Mouse (Mus musculus): ENCODE measurements around the gene Med12l. TPM values are rescaled to one million over a fixed set of nuclear protein-coding genes. Genes with fewer than 3 reads are reported as not detected.

Med12l gene
- total RNA-seq, 4 experiments from 2014 or later = 46.1 to 52.7 (median 49.1) TPM

- no peak for DNase-seq (ENCODE audit: low spot score in 2 of 2)
Measured at GRCm38 (mm10) chr3:59296563-59297130, 291.0 kb downstream of the Med12l start.

GRCm38 (mm10) chr3:59297653-59298052 lies 292.0 kb downstream of the Med12l start:
- DNase-seq (ENCODE audit: low spot score in 2 of 2) = no peak

GRCm38 (mm10) chr3:59304944-59305343 lies 299.3 kb downstream of the Med12l start:
- no peak for DNase-seq (ENCODE audit: low spot score in 2 of 2)

- no peak for DNase-seq (ENCODE audit: low spot score in 2 of 2)
Measured at GRCm38 (mm10) chr3:59305518-59305917, 299.9 kb downstream of the Med12l start.

- DNase-seq (ENCODE audit: low spot score in 2 of 2) = peak; percentile 33 to 70
Measured at GRCm38 (mm10) chr3:59312610-59313009, 307.0 kb downstream of the Med12l start.

GRCm38 (mm10) chr3:59316077-59316476 lies 310.5 kb downstream of the Med12l start:
- DNase-seq (ENCODE audit: low spot score in 2 of 2) = no peak

- DNase-seq (ENCODE audit: low spot score in 2 of 2) = peak in 1 of 2 experiments; percentile 30
Measured at GRCm38 (mm10) chr3:59321278-59321876, 315.8 kb downstream of the Med12l start.

GRCm38 (mm10) chr3:59328526-59328925 lies 322.9 kb downstream of the Med12l start:
- DNase-seq (ENCODE audit: low spot score in 2 of 2) = no peak

GRCm38 (mm10) chr3:59341647-59342427 lies 336.2 kb downstream of the Med12l start:
- DNase-seq (ENCODE audit: low spot score in 2 of 2) = no peak

GRCm38 (mm10) chr3:59343026-59343425 lies 337.4 kb downstream of the Med12l start:
- no peak for DNase-seq (ENCODE audit: low spot score in 2 of 2)

GRCm38 (mm10) chr3:59344065-59344905 lies 338.7 kb downstream of the Med12l start, which contains the start of gene Igsf10:
Gene Igsf10 (minus strand): TSS chr3:59344394.
- peak in 1 of 2 experiments; percentile 11 for DNase-seq (ENCODE audit: low spot score in 2 of 2)

- DNase-seq (ENCODE audit: low spot score in 2 of 2) = no peak
Measured at GRCm38 (mm10) chr3:59351768-59352167, 346.1 kb downstream of the Med12l start.

- DNase-seq (ENCODE audit: low spot score in 2 of 2) = no peak
Measured at GRCm38 (mm10) chr3:59354156-59354555, 348.5 kb downstream of the Med12l start.

- no peak for DNase-seq (ENCODE audit: low spot score in 2 of 2)
Measured at GRCm38 (mm10) chr3:59360102-59360501, 354.5 kb downstream of the Med12l start.

GRCm38 (mm10) chr3:59361895-59362294 lies 356.3 kb downstream of the Med12l start:
- no peak for DNase-seq (ENCODE audit: low spot score in 2 of 2)

Other genes starting within 250 kb of the Med12l start
- 1 to 10 TPM; 2.3 to 3.6 (median 2.4) TPM for gene Mindy4b-ps, start 183.5 kb upstream of the Med12l start, total RNA-seq (2022)
- 1 to 10 TPM in 1 of 4 experiments, under 1 TPM in 3; 0.63 to 1.3 (median 0.85) TPM for gene Clrn1, start 120.5 kb upstream of the Med12l start, total RNA-seq (2022)
- gene Gpr171, start 96.0 kb downstream of the Med12l start, total RNA-seq (2022) = not detected
- gene P2ry14, start 147.8 kb downstream of the Med12l start, total RNA-seq (2022) = 1 to 10 TPM; 1.9 to 2.8 (median 2.2) TPM
- not detected for gene Gpr87, start 189.3 kb downstream of the Med12l start, total RNA-seq (2022)
- gene P2ry13, start 205.1 kb downstream of the Med12l start, total RNA-seq (2022) = 10 to 100 TPM in 3 of 4 experiments, 1 to 10 TPM in 1; 10.0 to 17.6 (median 13.2) TPM

All from left cerebral cortex, adult 8-10 months (tissue).